Mouse (Mus musculus) cerebellum, adult 11-12 months (tissue): Measurements from ENCODE around the gene Gm10300.

Experiments
- DNase-seq: peaks from one replicate; pipeline ENCODE4 v3.0.0; 2022

Gm10300 gene

DNA sequence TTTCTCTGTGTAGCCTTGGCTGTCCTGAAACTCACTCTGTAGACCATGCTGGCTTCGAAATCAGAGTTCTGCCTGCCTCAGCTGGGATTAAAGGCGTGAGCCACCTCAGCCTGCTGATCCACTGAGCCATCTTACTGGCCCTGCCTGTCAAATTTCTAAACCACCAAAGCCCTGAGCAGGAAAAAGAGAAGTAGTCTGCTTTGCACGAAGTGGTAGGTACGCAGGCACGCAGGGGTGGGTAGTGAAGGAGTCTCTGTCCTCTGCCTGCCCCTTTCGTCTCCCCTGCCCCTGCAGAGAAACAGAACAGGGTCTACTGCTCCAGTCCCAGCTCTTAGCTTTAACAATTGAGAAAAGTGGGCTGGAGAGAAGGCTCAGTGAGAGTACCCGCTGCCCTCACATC, 10.6 kb downstream of the Gm10300 start:
- no peak for DNase-seq

GRCm38 (mm10) chr4:132088921-132089320, 14.4 kb downstream of the Gm10300 start:
- peak; percentile 42 for DNase-seq

DNA sequence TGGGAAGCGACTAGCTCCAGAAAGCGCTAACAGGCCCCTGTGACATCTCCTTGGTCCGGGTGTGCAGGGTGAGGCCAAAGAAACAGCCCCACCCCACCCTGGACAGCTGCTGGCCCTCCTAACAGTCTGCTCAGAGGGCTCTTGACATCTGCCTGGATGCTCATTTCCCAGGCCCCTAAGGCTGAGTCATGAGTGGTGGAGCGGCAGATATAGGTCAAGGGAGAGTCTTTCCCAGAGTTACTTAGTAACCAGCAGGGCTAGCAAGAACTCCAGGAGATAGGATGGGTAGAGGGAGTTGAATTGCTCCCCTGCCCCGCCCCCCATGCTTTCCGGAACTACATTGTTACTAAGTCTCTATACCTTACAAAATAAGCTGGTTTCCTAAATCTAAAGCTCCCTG, 18.6 kb downstream of the Gm10300 start:
- DNase-seq: no peak

GRCm38 (mm10) chr4:132093928-132094327, 19.4 kb downstream of the Gm10300 start:
- no peak for DNase-seq

DNA sequence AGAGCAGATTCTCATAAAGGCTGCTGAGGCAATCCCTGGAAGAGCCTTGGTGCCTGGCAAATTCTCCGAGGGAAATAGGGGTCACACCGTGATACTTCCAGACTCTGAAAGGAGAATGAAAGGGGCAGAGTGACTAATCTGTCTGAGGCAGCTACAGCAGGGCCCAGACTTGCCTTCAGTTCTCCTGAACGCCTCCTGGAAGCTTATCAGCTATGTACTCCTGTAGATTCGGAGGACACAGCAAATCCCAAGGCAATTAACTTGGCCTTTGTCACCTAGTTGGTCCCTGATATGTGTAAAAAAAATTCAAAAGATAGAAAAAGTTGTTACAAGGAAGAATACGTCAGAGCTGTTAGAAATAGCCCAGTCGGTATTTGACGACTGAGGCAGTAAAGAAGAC, 20.5 kb downstream of the Gm10300 start:
- DNase-seq: no peak

- DNase-seq: no peak
Observed at GRCm38 (mm10) chr4:132099548-132099947, 25.1 kb downstream of the Gm10300 start.

DNA sequence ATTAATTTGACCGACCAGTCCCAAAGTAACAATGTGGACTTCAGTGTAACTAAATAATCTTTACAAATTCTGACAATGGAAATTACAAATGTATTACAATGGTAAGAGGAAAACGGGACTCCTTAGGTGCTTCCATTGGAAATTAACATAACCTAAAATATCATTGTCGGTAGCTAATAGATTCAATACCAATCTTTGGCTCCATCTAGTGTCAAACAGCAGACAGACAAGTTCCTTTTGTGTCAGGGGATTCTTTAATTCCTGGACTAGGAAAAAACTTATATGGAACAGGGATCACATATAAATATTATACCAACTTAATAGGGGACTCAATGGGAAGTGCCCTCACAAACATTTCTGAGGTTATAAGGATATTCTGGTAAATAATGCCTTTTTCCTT, 26.7 kb downstream of the Gm10300 start:
- DNase-seq: no peak

DNA sequence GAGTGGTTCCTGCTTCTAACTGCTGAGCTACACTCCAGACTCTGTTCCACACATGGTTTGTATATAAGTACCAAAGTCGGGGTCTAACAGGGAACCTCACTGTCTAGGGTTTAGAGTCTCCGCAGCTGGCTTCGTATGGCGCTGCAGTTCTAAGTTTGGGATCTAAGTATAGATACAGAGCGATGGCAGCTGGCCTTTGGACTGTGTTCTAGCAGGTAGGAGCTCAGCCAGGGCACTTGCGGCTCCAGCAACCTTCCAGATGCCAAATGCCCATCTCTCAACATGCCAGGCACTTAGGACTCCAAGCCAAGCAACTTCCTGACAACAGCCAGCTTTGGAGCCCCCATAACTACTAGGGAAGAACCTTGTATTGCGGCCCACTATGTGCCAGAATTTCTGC, 33.7 kb downstream of the Gm10300 start:
- DNase-seq: no peak

GRCm38 (mm10) chr4:132111227-132111626, 36.7 kb downstream of the Gm10300 start:
- DNase-seq: no peak

- no peak for DNase-seq
Observed at GRCm38 (mm10) chr4:132113411-132114095, 39.1 kb downstream of the Gm10300 start.

DNA sequence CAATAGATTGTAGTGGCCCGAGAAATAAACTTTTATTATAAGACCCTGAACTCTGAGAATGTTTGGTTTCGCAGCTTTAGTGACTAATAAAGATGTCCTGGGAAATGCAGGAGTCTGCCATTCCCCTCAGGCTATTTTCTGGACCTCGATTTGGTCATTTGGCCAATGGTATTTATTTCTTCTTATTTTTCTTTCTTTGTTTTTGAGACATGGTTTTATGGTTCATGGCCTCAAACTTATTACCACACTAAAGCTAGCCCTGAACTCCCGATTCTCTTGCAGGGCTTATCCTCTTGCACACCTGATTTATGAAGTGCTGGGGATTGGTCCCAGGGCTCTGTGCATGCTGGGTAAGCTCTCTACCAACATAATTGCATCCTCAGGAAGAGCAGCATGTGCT, 41.8 kb downstream of the Gm10300 start:
- DNase-seq: no peak

GRCm38 (mm10) chr4:132119566-132119965, 45.1 kb downstream of the Gm10300 start:
- no peak for DNase-seq

DNA sequence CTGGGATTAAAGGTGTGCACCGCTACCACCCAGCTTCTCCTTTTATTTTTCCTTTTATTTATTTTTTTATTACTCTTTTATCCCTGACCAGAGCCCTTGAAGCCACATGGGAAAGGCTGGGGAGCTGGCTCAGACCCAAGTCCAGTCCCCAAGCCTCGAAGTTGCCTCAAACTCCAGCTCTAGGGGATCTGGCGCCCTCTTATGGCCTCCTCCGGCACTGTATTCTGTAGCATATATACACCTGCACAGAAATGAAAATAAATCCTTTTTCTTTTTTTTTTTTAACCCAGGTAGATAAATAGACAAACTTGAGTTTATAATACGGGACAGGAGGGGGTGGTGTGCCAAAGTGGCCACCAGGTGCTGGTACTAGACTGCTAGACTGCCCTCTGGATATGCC, 47.2 kb downstream of the Gm10300 start:
- DNase-seq: no peak

DNA sequence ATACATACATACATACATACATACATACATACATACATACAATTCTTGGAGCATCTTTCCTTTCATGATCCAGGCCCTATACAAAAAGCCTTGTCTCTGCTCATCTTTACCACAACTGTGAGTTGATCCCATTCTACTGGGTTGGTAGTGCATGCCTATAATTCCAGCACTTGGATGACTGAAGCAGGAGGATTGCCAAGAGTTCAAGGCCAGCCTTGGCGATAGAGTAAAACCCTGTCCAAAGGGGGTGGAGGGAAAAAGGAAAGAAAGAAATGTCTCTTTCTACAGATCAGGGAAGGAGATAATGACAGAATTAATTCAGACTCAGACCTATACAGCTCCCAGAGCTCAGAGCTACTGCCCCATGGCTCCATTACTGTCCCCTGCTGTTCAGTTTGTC, 48.7 kb downstream of the Gm10300 start:
- DNase-seq: no peak
